Mouse (Mus musculus): ENCODE measurements around the gene Adam30.

GRCm38 (mm10) chr3:98127775-98128174 is 32.7 kb upstream of the Adam30 start:
- TF ChIP-seq GATA1 (IDR thresholded peaks at IDR 0.05; ENCODE audit: borderline replicate concordance, low read length) (no peak), FLI1 (IDR thresholded peaks at IDR 0.05; ENCODE audit: low read length) (no peak)

Data from megakaryocyte, embryonic 14.5 days (primary cell).